Mouse (Mus musculus): Measurements from ENCODE around the gene Gp9. TPM values are rescaled to one million over a fixed set of nuclear protein-coding genes. Genes with fewer than 3 reads are reported as not detected.

Gene Gp9
- polyA plus RNA-seq, 1 experiment from 2014 or later: 0.41 TPM

DNA sequence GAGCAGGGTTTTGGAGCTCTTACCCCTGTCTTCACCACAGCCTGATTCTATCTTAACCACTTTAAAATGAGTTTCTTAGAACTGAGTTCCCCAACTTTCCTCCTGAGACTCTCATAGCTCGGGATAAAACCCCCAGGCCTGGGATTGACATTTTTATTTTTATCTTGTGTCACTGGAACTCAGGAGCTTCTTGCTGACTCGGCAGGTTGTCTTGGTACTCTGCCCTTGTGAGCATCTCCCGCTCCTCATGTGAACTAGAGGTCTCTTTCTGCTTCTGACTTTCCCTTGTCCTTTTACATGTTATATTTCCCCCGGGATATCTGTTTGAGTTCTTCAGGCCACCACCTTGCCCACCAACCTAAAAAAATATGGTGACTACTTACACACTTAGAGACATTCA lies 40.9 kb upstream of the Gp9 start:
- no peak overlapping the region for H3K4me2 ChIP-seq (ENCODE audit: low read length)
- H3K4me1 ChIP-seq (ENCODE audit: control insufficient read depth, insufficient read depth, low read depth, low read length): peaks cover 19% of the 10 kb centered on the region
- H3K9ac ChIP-seq (ENCODE audit: low read depth, low read length): no peak overlapping the region
- no peak for ATAC-seq
- no peaks in the 10 kb centered on the region for H3K36me3 ChIP-seq (ENCODE audit: control insufficient read depth, insufficient read depth, low read length)
- WGBS: 81% methylated on average over 4 of the region's 4 CpGs
- H3K27me3 ChIP-seq (replicated peaks; ENCODE audit: control insufficient read depth, insufficient read depth, low read length): peaks cover 2% of the 10 kb centered on the region; the same call in 1 of the 2 replicates
- H3K4me3 ChIP-seq (ENCODE audit: low read length): no peak overlapping the region
- no peak overlapping the region for H3K27ac ChIP-seq (ENCODE audit: low read depth, low read length)
- H3K9me3 ChIP-seq (ENCODE audit: control insufficient read depth, low read length): no peaks in the 10 kb centered on the region

GRCm38 (mm10) chr6:87737921-87738626 lies 39.8 kb upstream of the Gp9 start:
- Histone ChIP-seq H3K36me3 (ENCODE audit: control insufficient read depth, insufficient read depth, low read length) (no peaks in the 10 kb centered on the region), H3K9ac (ENCODE audit: low read depth, low read length) (no peak overlapping the region), H3K27me3 (replicated peaks; ENCODE audit: control insufficient read depth, insufficient read depth, low read length) (peaks cover 2% of the 10 kb centered on the region; the same call in 1 of the 2 replicates), H3K4me1 (ENCODE audit: control insufficient read depth, insufficient read depth, low read depth, low read length) (peaks cover 9% of the 10 kb centered on the region), H3K9me3 (ENCODE audit: control insufficient read depth, low read length) (no peaks in the 10 kb centered on the region), H3K4me2 (ENCODE audit: low read length) (no peak overlapping the region), H3K27ac (ENCODE audit: low read depth, low read length) (no peak overlapping the region), H3K4me3 (ENCODE audit: low read length) (no peak overlapping the region)
- no peak for ATAC-seq
- WGBS: 35% methylated on average over 4 of the region's 4 CpGs

GRCm38 (mm10) chr6:87739898-87740297 lies 38.0 kb upstream of the Gp9 start:
- Histone ChIP-seq H3K4me1 (ENCODE audit: control insufficient read depth, insufficient read depth, low read depth, low read length) (no peaks in the 10 kb centered on the region; the same call in 1 of the 2 replicates), H3K4me2 (ENCODE audit: low read length) (no peak overlapping the region), H3K27ac (ENCODE audit: low read depth, low read length) (no peak overlapping the region), H3K9ac (ENCODE audit: low read depth, low read length) (no peak overlapping the region), H3K36me3 (ENCODE audit: control insufficient read depth, insufficient read depth, low read length) (no peaks in the 10 kb centered on the region), H3K4me3 (ENCODE audit: low read length) (no peak overlapping the region), H3K27me3 (replicated peaks; ENCODE audit: control insufficient read depth, insufficient read depth, low read length) (no peaks in the 10 kb centered on the region), H3K9me3 (ENCODE audit: control insufficient read depth, low read length) (no peaks in the 10 kb centered on the region)
- WGBS: 61% methylated on average over 6 of the region's 6 CpGs
- ATAC-seq: no peak

- no peaks in the 10 kb centered on the region; the same call in 1 of the 2 replicates for H3K4me1 ChIP-seq (ENCODE audit: control insufficient read depth, insufficient read depth, low read depth, low read length)
- H3K4me3 ChIP-seq (ENCODE audit: low read length): no peak overlapping the region
- H3K4me2 ChIP-seq (ENCODE audit: low read length): no peak overlapping the region
- no peak for ATAC-seq
- no peak overlapping the region for H3K9ac ChIP-seq (ENCODE audit: low read depth, low read length)
- H3K27ac ChIP-seq (ENCODE audit: low read depth, low read length): no peak overlapping the region
- no peaks in the 10 kb centered on the region for H3K9me3 ChIP-seq (ENCODE audit: control insufficient read depth, low read length)
- no peaks in the 10 kb centered on the region for H3K27me3 ChIP-seq (replicated peaks; ENCODE audit: control insufficient read depth, insufficient read depth, low read length)
- no peaks in the 10 kb centered on the region for H3K36me3 ChIP-seq (ENCODE audit: control insufficient read depth, insufficient read depth, low read length)
Measured at GRCm38 (mm10) chr6:87740496-87740895, 37.4 kb upstream of the Gp9 start.

GRCm38 (mm10) chr6:87741978-87742377 lies 35.9 kb upstream of the Gp9 start:
- Histone ChIP-seq H3K36me3 (ENCODE audit: control insufficient read depth, insufficient read depth, low read length) (no peaks in the 10 kb centered on the region), H3K27ac (ENCODE audit: low read depth, low read length) (no peak overlapping the region), H3K27me3 (replicated peaks; ENCODE audit: control insufficient read depth, insufficient read depth, low read length) (no peaks in the 10 kb centered on the region), H3K4me1 (ENCODE audit: control insufficient read depth, insufficient read depth, low read depth, low read length) (no peaks in the 10 kb centered on the region; the same call in 1 of the 2 replicates), H3K4me2 (ENCODE audit: low read length) (no peak overlapping the region), H3K9ac (ENCODE audit: low read depth, low read length) (no peak overlapping the region), H3K4me3 (ENCODE audit: low read length) (no peak overlapping the region), H3K9me3 (ENCODE audit: control insufficient read depth, low read length) (no peaks in the 10 kb centered on the region)
- ATAC-seq: no peak
- 91% methylated on average over 8 of the region's 8 CpGs for WGBS

GRCm38 (mm10) chr6:87742804-87743203 lies 35.1 kb upstream of the Gp9 start:
- WGBS: 81% methylated on average over 5 of the region's 5 CpGs
- Histone ChIP-seq H3K9me3 (ENCODE audit: control insufficient read depth, low read length) (no peaks in the 10 kb centered on the region), H3K4me1 (ENCODE audit: control insufficient read depth, insufficient read depth, low read depth, low read length) (no peaks in the 10 kb centered on the region; the same call in 1 of the 2 replicates), H3K4me2 (ENCODE audit: low read length) (no peak overlapping the region), H3K9ac (ENCODE audit: low read depth, low read length) (no peak overlapping the region), H3K27ac (ENCODE audit: low read depth, low read length) (no peak overlapping the region), H3K36me3 (ENCODE audit: control insufficient read depth, insufficient read depth, low read length) (no peaks in the 10 kb centered on the region), H3K27me3 (replicated peaks; ENCODE audit: control insufficient read depth, insufficient read depth, low read length) (no peaks in the 10 kb centered on the region), H3K4me3 (ENCODE audit: low read length) (no peak overlapping the region)
- ATAC-seq: no peak

GRCm38 (mm10) chr6:87743281-87743680 lies 34.6 kb upstream of the Gp9 start:
- Histone ChIP-seq H3K27ac (ENCODE audit: low read depth, low read length) (no peak overlapping the region), H3K9ac (ENCODE audit: low read depth, low read length) (no peak overlapping the region), H3K4me3 (ENCODE audit: low read length) (no peak overlapping the region), H3K36me3 (ENCODE audit: control insufficient read depth, insufficient read depth, low read length) (no peaks in the 10 kb centered on the region), H3K4me1 (ENCODE audit: control insufficient read depth, insufficient read depth, low read depth, low read length) (no peaks in the 10 kb centered on the region; the same call in 1 of the 2 replicates), H3K9me3 (ENCODE audit: control insufficient read depth, low read length) (no peaks in the 10 kb centered on the region), H3K4me2 (ENCODE audit: low read length) (no peak overlapping the region), H3K27me3 (replicated peaks; ENCODE audit: control insufficient read depth, insufficient read depth, low read length) (no peaks in the 10 kb centered on the region)
- no peak for ATAC-seq
- 71% methylated on average over 5 of the region's 5 CpGs for WGBS

DNA sequence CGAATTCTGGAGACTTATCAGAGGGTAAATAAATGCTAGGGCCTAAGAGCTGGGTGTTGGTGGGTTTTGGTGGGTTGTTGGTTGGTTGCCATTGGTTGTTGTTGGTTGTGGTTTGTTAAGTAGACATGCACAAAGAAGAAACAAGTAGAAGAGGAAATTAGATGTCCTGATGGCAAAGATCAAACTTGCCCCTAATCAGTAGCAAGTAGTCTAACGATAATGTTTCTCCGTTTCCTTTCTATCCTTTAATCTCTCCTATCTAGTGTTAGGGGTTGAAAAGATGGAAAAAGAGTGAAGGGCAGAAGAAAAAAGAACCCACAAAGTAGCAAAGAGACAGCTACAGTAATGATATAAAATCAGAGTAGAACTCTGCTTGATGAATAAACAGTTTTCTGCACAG lies 33.2 kb upstream of the Gp9 start:
- 96% methylated on average over 3 of the region's 3 CpGs for WGBS
- no peak for ATAC-seq
- Histone ChIP-seq H3K27me3 (replicated peaks; ENCODE audit: control insufficient read depth, insufficient read depth, low read length) (no peaks in the 10 kb centered on the region), H3K4me1 (ENCODE audit: control insufficient read depth, insufficient read depth, low read depth, low read length) (no peaks in the 10 kb centered on the region), H3K4me2 (ENCODE audit: low read length) (no peak overlapping the region), H3K27ac (ENCODE audit: low read depth, low read length) (no peak overlapping the region), H3K9me3 (ENCODE audit: control insufficient read depth, low read length) (no peaks in the 10 kb centered on the region), H3K36me3 (ENCODE audit: control insufficient read depth, insufficient read depth, low read length) (no peaks in the 10 kb centered on the region), H3K9ac (ENCODE audit: low read depth, low read length) (no peak overlapping the region), H3K4me3 (ENCODE audit: low read length) (no peak overlapping the region)

- Histone ChIP-seq H3K4me1 (ENCODE audit: control insufficient read depth, insufficient read depth, low read depth, low read length) (no peaks in the 10 kb centered on the region), H3K27ac (ENCODE audit: low read depth, low read length) (no peak overlapping the region), H3K27me3 (replicated peaks; ENCODE audit: control insufficient read depth, insufficient read depth, low read length) (no peaks in the 10 kb centered on the region), H3K4me3 (ENCODE audit: low read length) (no peak overlapping the region), H3K4me2 (ENCODE audit: low read length) (no peak overlapping the region), H3K9ac (ENCODE audit: low read depth, low read length) (no peak overlapping the region), H3K9me3 (ENCODE audit: control insufficient read depth, low read length) (no peaks in the 10 kb centered on the region), H3K36me3 (ENCODE audit: control insufficient read depth, insufficient read depth, low read length) (no peaks in the 10 kb centered on the region)
- WGBS: 24% methylated on average over 1 of the region's 1 CpGs
- ATAC-seq: no peak
Measured at GRCm38 (mm10) chr6:87745301-87745700, 32.6 kb upstream of the Gp9 start.

All from hindbrain, embryonic 16.5 days (tissue).